Mouse (Mus musculus) neural tube, embryonic 13.5 days (tissue): ENCODE results near the gene Gmeb1. TPM values are rescaled to one million over a fixed set of nuclear protein-coding genes. Genes with fewer than 3 reads are reported as not detected.
"Not testable (repeated sequence)": the region's sequence is repeated elsewhere in the genome, so short reads cannot be mapped to it uniquely, and the experiment has no call there.

ENCODE experiments used
- ATAC-seq: fragments of 200-750 bp; cut with Nextera tagmentation; 2 replicates; pipeline ENCODE4 v1.8.0; 2017; ENCODE audit warnings: low read depth, mild to moderate bottlenecking, moderate TSS enrichment, moderate library complexity
- H3K27ac ChIP-seq: fragments of 300-500 bp; sonication (generic); replicated peaks from 2 replicates; pipeline ENCODE4 v1.5.1; 2015; ENCODE audit warnings: moderate library complexity, mild to moderate bottlenecking, inconsistent platforms
- H3K27me3 ChIP-seq: fragments of 300-500 bp; sonication (generic); 2 replicates; pipeline ENCODE4 v1.6.1; 2015; ENCODE audit warnings: mild to moderate bottlenecking, inconsistent platforms
- H3K36me3 ChIP-seq: fragments of 300-500 bp; sonication (generic); 2 replicates; pipeline ENCODE4 v1.6.1; 2015; ENCODE audit warnings: mild to moderate bottlenecking, inconsistent platforms
- H3K4me1 ChIP-seq: fragments of 300-500 bp; sonication (generic); replicated peaks from 2 replicates; pipeline ENCODE4 v1.6.1; 2015; ENCODE audit warnings: inconsistent platforms
- H3K4me2 ChIP-seq: fragments of 300-500 bp; sonication (generic); 2 replicates; pipeline ENCODE4 v1.6.1; 2015; ENCODE audit warnings: inconsistent platforms, mild to moderate bottlenecking, moderate library complexity
- H3K4me3 ChIP-seq: fragments of 300-500 bp; sonication (generic); 2 replicates; pipeline ENCODE4 v1.5.1; 2015; ENCODE audit warnings: mild to moderate bottlenecking, inconsistent platforms
- H3K9ac ChIP-seq: fragments of 300-500 bp; sonication (generic); 2 replicates; pipeline ENCODE4 v1.6.1; 2015; ENCODE audit warnings: moderate library complexity, mild to moderate bottlenecking, inconsistent platforms
- H3K9me3 ChIP-seq: fragments of 300-500 bp; sonication (generic); 2 replicates; pipeline ENCODE4 v1.6.1; 2016; ENCODE audit warnings: inconsistent platforms
- WGBS: fragments of 180-500 bp; shearing (Covaris S2); methylation state at CpG from one replicate; pipeline ENCODE4 v1.1.7; 2015; 5-methylcytosine and 5-hydroxymethylcytosine counted together
- polyA plus RNA-seq: library from polyadenylated mRNA; unstranded; fragments of >200 nt; fragmentation: Nextera tagmentation; extraction: Ambion mirVana; gene quantifications from 2 replicates; pipeline ENCODE4 v1.2.1, GENCODE M21; 2015

Gene Gmeb1
- 40.8 and 44.1 TPM in 2 replicates for polyA plus RNA-seq

DNA sequence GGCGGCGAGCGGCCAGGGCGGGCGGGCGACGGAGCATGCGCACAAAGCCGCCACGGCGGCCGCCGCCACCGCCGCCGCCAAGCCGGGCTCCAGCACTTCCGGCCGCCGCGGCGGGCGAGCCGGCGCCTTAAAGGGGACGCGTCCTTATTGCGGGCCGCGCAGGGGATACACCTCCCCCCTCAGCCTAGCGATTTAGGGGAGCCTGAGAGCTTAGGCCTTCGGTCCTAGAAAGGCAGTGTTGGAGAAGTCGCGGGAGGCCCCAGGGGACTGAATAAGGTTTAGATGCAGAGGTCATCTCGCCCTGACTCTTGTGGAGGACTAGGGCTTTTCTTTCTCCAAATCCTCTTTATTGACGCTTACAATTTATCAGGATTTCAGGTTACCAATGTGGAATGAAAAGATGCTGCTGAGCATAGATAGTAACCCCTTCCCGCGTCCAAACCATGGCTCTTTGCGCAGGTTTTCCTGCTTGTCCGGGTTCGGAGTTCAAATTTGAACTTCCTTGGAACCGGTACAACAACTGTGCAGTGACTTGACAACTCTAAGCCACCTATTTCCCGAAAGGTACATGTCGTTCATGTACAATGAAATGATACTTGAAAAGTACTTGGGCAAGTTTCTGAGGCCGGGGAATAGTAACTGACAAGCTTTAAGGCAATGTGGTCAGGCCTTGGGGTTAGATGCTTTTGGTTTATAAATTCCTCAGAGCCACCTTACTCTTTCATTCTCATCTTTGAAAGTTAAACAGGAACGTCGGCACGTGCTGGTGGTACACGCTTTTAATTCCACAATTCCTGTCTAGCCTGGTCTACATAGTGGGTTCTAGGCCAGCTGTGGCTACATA is at the start of gene Gmeb1:
Gmeb1 (minus strand) TSS at position 89 of the 844 bp plus-strand sequence.
- peak; percentile 93 for ATAC-seq
- Histone ChIP-seq H3K9ac (peak within 1 kb of the TSS; percentile 97), H3K4me2 (peak within 1 kb of the TSS; percentile 89), H3K27me3 (no peaks in the 10 kb centered on the region), H3K27ac (peak within 1 kb of the TSS; percentile 95), H3K36me3 (no peaks in the 10 kb centered on the region), H3K9me3 (no peaks in the 10 kb centered on the region), H3K4me3 (peak within 1 kb of the TSS; percentile 85), H3K4me1 (peaks cover 30% of the 10 kb centered on the region)
- 20% methylated on average over 36 of the region's 49 CpGs for WGBS

DNA sequence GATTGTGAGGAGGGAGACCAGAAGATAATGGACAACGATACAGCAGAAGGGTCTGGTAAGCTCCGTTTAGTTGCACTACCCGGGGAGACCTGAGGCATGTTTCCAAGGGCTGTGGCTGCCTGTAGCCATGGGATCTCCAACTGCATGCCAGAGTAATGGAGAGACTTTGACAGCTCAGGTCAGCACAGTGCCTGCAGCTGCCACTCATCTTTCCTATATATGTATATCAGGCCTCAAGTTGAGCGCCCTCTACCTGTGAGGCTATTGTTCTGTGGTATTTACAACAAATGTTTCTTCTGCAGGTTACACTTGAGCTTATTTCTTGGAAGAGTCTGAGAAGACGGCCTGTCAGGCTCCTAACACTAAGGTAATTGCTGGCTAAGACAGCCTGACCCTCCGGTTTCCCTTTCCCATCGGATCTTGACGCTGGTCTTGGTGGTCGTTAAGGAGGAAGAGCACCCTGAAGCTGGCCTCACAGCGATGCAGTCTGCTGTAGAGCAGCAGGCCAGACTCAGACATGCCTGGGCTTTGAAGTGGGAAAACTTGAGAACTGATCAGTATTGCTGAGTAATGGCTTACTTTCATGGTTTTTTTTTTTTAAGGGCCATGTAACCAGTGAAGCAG is 48.6 kb upstream of the Gmeb1 start:
- Histone ChIP-seq H3K27me3 (no peaks in the 10 kb centered on the region), H3K4me1 (peaks cover 14% of the 10 kb centered on the region), H3K4me2 (peak overlapping the region; percentile 89), H3K27ac (peak overlapping the region; percentile 95), H3K9me3 (no peaks in the 10 kb centered on the region), H3K36me3 (peaks cover 51% of the 10 kb centered on the region), H3K4me3 (peak overlapping the region; percentile 86), H3K9ac (peak overlapping the region; percentile 97)
- ATAC-seq, result peak; percentile 17; the same call in 1 of the 2 replicates
- WGBS, result 25% methylated on average over 10 of the region's 10 CpGs

DNA sequence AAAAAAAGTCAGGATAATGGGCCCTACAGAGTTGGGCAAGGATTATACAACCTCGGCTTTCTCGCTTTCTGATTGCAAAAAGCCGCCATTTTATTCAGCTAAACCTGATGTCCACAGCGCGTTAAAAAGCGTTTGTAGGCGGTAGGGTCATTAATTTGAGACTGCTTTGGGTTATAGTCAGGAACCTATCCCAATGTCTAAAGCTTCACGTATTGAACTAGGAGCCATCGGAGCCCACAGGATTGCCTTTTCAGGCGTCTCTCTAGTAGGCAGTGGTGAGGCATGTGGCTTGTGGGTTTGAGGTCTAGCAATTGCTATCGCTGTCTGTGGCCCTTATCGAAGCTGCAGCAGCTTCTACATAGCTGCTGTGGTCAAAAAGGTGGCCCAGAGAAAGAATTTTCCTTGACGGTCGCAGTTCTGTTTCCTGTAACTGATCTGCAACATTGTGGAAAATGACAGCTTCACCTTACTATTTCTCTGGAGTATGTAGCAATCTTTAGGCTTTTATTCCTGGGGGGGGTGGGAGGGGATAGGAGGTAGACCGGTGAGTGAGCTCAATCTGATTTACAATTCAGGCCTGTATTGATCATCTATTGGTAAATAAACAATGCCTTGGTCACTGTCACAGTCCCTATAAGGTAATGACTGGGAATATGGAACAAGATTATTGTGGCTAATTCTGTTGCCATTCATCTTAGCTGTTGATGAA is 47.9 kb upstream of the Gmeb1 start:
- Histone ChIP-seq H3K9me3 (no peaks in the 10 kb centered on the region), H3K4me2 (peak overlapping the region; percentile 89), H3K27me3 (no peaks in the 10 kb centered on the region), H3K4me1 (peaks cover 14% of the 10 kb centered on the region), H3K27ac (peak overlapping the region; percentile 95), H3K9ac (peak overlapping the region; percentile 97), H3K36me3 (peaks cover 46% of the 10 kb centered on the region), H3K4me3 (peak overlapping the region; percentile 86)
- WGBS, result under 1% methylated on average over 15 of the region's 15 CpGs
- peak; percentile 24; the same call in 1 of the 2 replicates for ATAC-seq

DNA sequence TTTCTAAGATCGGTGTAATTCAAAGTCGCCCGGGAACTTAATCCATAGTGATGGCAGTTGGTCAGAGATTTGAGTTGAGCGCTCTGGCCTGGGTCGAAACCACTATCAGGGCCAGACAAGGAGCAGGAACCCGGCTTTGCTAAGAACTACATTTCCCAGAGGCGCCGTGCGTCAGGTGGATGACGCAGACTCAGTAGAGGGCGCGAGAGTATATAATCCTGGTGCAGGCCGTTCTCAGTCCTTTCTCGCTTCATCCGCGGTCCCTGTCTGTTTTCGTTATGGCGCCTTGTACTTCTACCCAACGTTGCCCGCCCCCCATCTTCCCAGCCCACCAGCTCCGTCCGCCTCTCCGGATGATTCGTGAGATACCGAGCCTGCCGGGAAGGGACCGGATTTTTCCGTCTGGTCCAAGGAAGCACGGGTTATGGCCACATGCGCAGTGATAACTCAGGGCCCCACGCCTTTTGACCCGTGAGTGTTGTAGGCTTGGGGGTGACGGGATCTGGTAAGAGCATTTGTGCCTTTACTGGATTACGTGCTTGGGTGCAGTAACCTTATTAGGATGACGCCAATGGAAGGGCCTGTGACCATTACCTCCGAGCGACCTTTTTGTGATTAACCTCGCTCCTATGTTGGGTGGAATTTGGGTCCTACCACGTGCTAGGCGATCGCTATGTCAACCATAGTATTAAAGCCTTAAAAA is 47.2 kb upstream of the Gmeb1 start:
- peak overlapping the region; percentile 95 for H3K27ac ChIP-seq

DNA sequence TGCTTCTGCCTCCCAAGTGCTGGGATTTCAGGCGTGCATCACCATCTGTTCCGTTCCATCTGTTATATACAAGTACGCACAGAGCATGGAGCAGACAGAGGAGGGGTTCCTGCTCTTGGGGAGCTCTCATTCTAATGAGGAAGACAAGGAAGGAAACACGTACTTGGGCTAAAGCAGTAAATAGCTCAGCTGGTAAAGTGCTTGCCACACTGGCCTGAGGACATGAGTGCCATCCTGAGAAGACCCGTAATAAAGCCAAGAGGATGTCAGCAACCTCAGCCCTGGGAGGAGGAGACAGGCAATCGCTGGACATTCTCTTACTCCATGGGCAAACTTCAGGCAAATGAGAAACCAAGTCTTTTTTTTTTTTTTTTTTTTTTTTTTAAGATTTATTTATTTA is 44.6 kb upstream of the Gmeb1 start:
- Histone ChIP-seq H3K4me2 (no peak overlapping the region), H3K27ac (no peak overlapping the region), H3K36me3 (peaks cover 13% of the 10 kb centered on the region), H3K9ac (no peak overlapping the region), H3K4me3 (no peak overlapping the region), H3K27me3 (no peaks in the 10 kb centered on the region), H3K4me1 (peaks cover 26% of the 10 kb centered on the region), H3K9me3 (no peaks in the 10 kb centered on the region)
- ATAC-seq, result no peak
- 71% methylated on average over 6 of the region's 6 CpGs for WGBS

More for the DNA sequence above, 47.2 kb upstream of the Gmeb1 start:
- H3K4me3 ChIP-seq, result peak overlapping the region; percentile 86
- WGBS, result 1% methylated on average over 41 of the region's 41 CpGs
- H3K36me3 ChIP-seq, result peaks cover 39% of the 10 kb centered on the region
- no peaks in the 10 kb centered on the region for H3K9me3 ChIP-seq
- H3K4me2 ChIP-seq, result peak overlapping the region; percentile 89
- peak; percentile 94 for ATAC-seq
- H3K9ac ChIP-seq, result peak overlapping the region; percentile 97
- peaks cover 14% of the 10 kb centered on the region for H3K4me1 ChIP-seq
- H3K27me3 ChIP-seq, result no peaks in the 10 kb centered on the region

- Histone ChIP-seq H3K4me1 (peaks cover 22% of the 10 kb centered on the region), H3K4me2 (no peak overlapping the region), H3K27me3 (no peaks in the 10 kb centered on the region), H3K36me3 (peaks cover 6% of the 10 kb centered on the region), H3K9me3 (no peaks in the 10 kb centered on the region), H3K4me3 (no peak overlapping the region), H3K27ac (no peak overlapping the region), H3K9ac (no peak overlapping the region)
- WGBS, result 91% methylated on average over 8 of the region's 8 CpGs
- no peak for ATAC-seq
Observed at GRCm38 (mm10) chr4:132305276-132305675, 43.9 kb upstream of the Gmeb1 start.

GRCm38 (mm10) chr4:132303484-132303883 is 42.1 kb upstream of the Gmeb1 start:
- not testable (repeated sequence) for H3K9me3 ChIP-seq, H3K36me3 ChIP-seq, ATAC-seq, H3K27me3 ChIP-seq, H3K27ac ChIP-seq
- Histone ChIP-seq H3K4me2 (peak overlapping the region; percentile 64), H3K4me1 (peaks cover 11% of the 10 kb centered on the region), H3K4me3 (peak overlapping the region; percentile 40), H3K9ac (peak overlapping the region; percentile 68)
- WGBS, result 43% methylated on average over 6 of the region's 6 CpGs

DNA sequence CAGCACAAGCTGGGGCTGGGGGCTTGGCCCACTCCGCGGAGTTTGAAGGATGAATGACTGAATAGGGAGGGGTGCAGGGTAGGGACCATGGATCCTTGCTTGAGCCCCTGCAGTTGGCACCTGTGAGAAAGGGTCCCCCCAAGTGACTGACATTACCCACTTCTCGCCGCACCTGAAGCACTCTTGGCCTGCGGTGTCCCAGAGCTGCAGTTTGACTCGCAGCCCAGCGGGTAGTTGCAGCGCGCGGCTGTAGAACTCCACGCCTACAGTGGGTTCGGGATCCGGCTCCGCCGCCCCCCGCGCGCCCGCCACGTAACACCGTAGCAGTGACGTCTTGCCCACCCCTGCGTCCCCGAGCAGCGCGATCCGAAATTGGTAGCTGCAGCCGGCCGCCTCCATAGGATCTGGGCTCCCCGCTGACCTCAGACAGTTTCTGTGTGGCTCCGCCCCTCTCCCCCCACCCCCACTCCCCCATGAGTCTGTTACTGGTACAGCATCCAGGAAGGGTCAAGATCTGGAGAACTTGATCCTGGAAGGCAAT is 41.6 kb upstream of the Gmeb1 start, which contains the start of gene Rab42:
Rab42 (minus strand) TSS at position 447 of the 541 bp plus-strand sequence.
- Histone ChIP-seq H3K4me2 (peak within 1 kb of the TSS; percentile 64), H3K27ac (no peak within 1 kb of the TSS), H3K27me3 (no peaks in the 10 kb centered on the region), H3K4me1 (peaks cover 11% of the 10 kb centered on the region), H3K9me3 (no peaks in the 10 kb centered on the region), H3K4me3 (peak within 1 kb of the TSS; percentile 40), H3K9ac (peak within 1 kb of the TSS; percentile 68), H3K36me3 (no peaks in the 10 kb centered on the region)
- WGBS, result 2% methylated on average over 30 of the region's 31 CpGs
- ATAC-seq, result peak; percentile 54

- H3K9ac ChIP-seq, result peak overlapping the region; percentile 68; the same call in 1 of the 2 replicates
- peaks cover 11% of the 10 kb centered on the region for H3K4me1 ChIP-seq
- 65% methylated on average over 16 of the region's 16 CpGs for WGBS
- peak overlapping the region; percentile 64 for H3K4me2 ChIP-seq
- H3K4me3 ChIP-seq, result peak overlapping the region; percentile 40
- H3K36me3 ChIP-seq, result no peaks in the 10 kb centered on the region
- no peak for ATAC-seq
- no peaks in the 10 kb centered on the region for H3K9me3 ChIP-seq
- no peaks in the 10 kb centered on the region for H3K27me3 ChIP-seq
- no peak overlapping the region for H3K27ac ChIP-seq
Observed at GRCm38 (mm10) chr4:132301965-132302938, 40.9 kb upstream of the Gmeb1 start.

DNA sequence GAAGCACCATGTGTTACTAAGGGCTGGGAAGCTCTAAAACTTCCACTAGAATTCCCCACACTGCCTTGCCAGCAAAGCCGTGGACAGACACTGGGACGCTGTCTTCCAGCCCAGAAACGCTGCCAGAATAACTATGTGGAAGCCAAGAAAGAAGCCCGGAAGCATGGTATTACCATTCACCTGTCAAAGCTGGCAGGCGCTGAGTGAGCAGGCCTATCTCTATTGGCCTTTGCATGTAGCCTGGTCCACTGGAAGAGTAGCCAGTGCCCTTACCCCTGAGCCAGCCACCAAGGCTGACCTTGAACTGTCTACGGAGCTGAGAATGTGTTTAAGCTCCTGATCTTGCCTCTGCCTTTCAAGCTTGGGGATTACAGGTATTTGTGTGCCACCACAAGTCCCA is 40.1 kb upstream of the Gmeb1 start:
- ATAC-seq, result no peak
- Histone ChIP-seq H3K4me1 (peaks cover 11% of the 10 kb centered on the region), H3K27me3 (no peaks in the 10 kb centered on the region), H3K36me3 (no peaks in the 10 kb centered on the region), H3K9ac (no peak overlapping the region), H3K27ac (no peak overlapping the region), H3K9me3 (no peaks in the 10 kb centered on the region), H3K4me3 (no peak overlapping the region), H3K4me2 (no peak overlapping the region)
- WGBS, result 85% methylated on average over 6 of the region's 6 CpGs
